Mouse (Mus musculus): ENCODE results near the gene Pde4d.

GRCm38 (mm10) chr13:108403197-108403596, 46.6 kb upstream of the Pde4d start:
- TF ChIP-seq CTCF (IDR thresholded peaks at IDR 0.05; ENCODE audit: extremely low read depth, insufficient read depth, low read length) (no peak), POLR2A (IDR thresholded peaks at IDR 0.05; ENCODE audit: extremely low read depth, insufficient read depth, low read length) (no peak)
